21 mouse cellular contexts compared by ENCODE assay signal in the genomic region with DNA sequence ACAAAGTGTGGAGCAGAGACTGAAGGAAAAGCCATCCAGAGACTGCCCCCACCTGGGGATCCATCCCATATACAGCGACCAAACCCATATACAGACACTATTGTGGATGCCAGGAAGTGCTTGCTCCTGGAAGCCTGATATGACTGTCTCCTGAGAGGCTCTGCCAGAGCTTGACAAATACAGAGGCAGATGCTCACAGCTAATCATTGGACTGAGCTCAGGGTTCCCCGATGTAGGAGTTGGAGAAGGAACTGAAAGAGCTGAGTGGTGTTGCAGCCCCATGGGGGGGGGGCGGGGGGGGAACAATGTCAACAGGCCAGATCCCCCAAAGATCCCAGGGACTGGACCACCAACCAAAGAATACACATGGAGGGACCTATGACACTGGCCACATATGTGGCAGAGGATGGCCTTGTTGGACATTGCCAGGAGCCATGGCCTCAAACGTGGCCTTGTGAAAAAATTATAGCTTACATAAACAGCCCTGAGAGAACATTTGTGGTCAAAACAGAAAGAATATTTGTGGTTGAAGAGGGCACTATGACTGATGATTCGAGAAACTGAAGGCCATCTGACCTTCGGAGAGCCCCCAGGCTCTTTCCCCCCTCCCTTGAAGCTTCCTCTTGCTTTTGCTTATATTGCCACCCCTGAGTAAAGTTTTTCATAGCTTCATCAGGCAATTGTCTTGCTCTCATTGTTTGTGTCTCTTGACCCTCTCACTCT. TPM values are rescaled to one million over a fixed set of nuclear protein-coding genes. Genes with fewer than 3 reads are reported as not detected.
DNase-seq lines count a peak whose midpoint lies in the region; ATAC-seq and TF ChIP-seq lines count a peak whose summit lies in the region.
"Not testable (repeated sequence)": the region's sequence is repeated elsewhere in the genome, so short reads cannot be mapped to it uniquely, and the experiment has no call there.
"Had no signal": no experiment of that assay in that cellular context is flagged by ENCODE, and none has a peak within 500 bp of the region (broad histone marks: within the 10 kb centered on the region; RNA-seq: fewer than 3 reads in every experiment).

No protein-coding gene starts in this region.

- not testable (repeated sequence) for TF ChIP-seq POLR2A in bone marrow macrophage, adult 2 months (IDR thresholded peaks at IDR 0.05; ENCODE audit: borderline replicate concordance, low read depth, low read length); spleen, adult 2 months (IDR thresholded peaks at IDR 0.05; ENCODE audit: low read depth, low read length)

- H3K9ac ChIP-seq in liver, embryonic 11.5 days (ENCODE audit: low read depth, low read length): not testable (repeated sequence)

- WGBS in liver, embryonic 11.5 days: 60% methylated on average over 6 of the region's 6 CpGs
- WGBS in macrophage (ENCODE audit: missing documents): 27% methylated on average over 6 of the region's 6 CpGs
- 40% methylated on average over 6 of the region's 6 CpGs for WGBS in spleen, adult 2 months

- H3K4me3 ChIP-seq in bone marrow macrophage, adult 2 months (ENCODE audit: insufficient read depth, low read length); liver, embryonic 11.5 days (ENCODE audit: low read depth, low read length); macrophage (ENCODE audit: inconsistent target); spleen, adult 2 months (ENCODE audit: extremely low read depth, insufficient read depth, insufficient read length): not testable (repeated sequence)

- not testable (repeated sequence) for H3K79me2 ChIP-seq in macrophage (ENCODE audit: inconsistent target)

- H3K4me2 ChIP-seq in liver, embryonic 11.5 days: not testable (repeated sequence)

- peak; percentile 0 for DNase-seq in NIH3T3 (ENCODE audit: low read depth)
- DNase-seq in adrenal gland, postnatal 10 days: peak; percentile 36
- DNase-seq in heart, adult 8-10 months (ENCODE audit: low spot score): peak; percentile 19
- DNase-seq in liver, embryonic 11.5 days (ENCODE audit: low spot score): peak; percentile 9
- DNase-seq in spleen, adult 2 months (ENCODE audit: low read depth in 1 of 2, low spot score in 2 of 2): peak in 1 of 2 experiments; percentile 37

- not testable (repeated sequence) for H3K9me3 ChIP-seq in liver, embryonic 11.5 days (ENCODE audit: control insufficient read depth, low read length)

- H3K27me3 ChIP-seq in liver, embryonic 11.5 days (replicated peaks; ENCODE audit: control insufficient read depth, insufficient read depth, low read length); spleen, adult 2 months (ENCODE audit: control insufficient read depth, insufficient read depth, low read length): not testable (repeated sequence)

- TF ChIP-seq CTCF in bone marrow macrophage, adult 2 months (IDR thresholded peaks at IDR 0.05; ENCODE audit: low read depth, low read length); spleen, adult 2 months (IDR thresholded peaks at IDR 0.05; ENCODE audit: extremely low read depth, insufficient read depth, insufficient read length, insufficient replicate concordance): not testable (repeated sequence)

- not testable (repeated sequence) for ATAC-seq in liver, embryonic 11.5 days (replicated peaks; ENCODE audit: low FRiP score)

- peak overlapping the region; percentile 59 for H3K27ac ChIP-seq in bone marrow macrophage, adult 2 months (ENCODE audit: insufficient read depth, low read depth, low read length)
- H3K27ac ChIP-seq in liver, embryonic 11.5 days (ENCODE audit: low read depth, low read length): not testable (repeated sequence)
- H3K27ac ChIP-seq in macrophage: peak overlapping the region; percentile 41
- peak overlapping the region; percentile 67 for H3K27ac ChIP-seq in spleen, adult 2 months (ENCODE audit: insufficient read depth, low read length)

- H3K4me1 ChIP-seq in bone marrow macrophage, adult 2 months (ENCODE audit: control insufficient read depth, insufficient read depth, low read length): peaks cover 42% of the 10 kb centered on the region
- not testable (repeated sequence) for H3K4me1 ChIP-seq in liver, embryonic 11.5 days (replicated peaks; ENCODE audit: control insufficient read depth, insufficient read depth, low read length)
- peaks cover 39% of the 10 kb centered on the region; the same call in 1 of the 2 replicates for H3K4me1 ChIP-seq in spleen, adult 2 months (ENCODE audit: control insufficient read depth, insufficient read depth, insufficient read length)

- H3K36me3 ChIP-seq in liver, embryonic 11.5 days (ENCODE audit: control insufficient read depth, insufficient read depth, low read length); macrophage (ENCODE audit: inconsistent target); spleen, adult 2 months (ENCODE audit: control insufficient read depth, insufficient read depth, low read length): not testable (repeated sequence)

RNA-seq across cellular contexts. Expression of a gene that starts 4.2 kb away (rescaled TPM):
- 1 to 10 TPM; 1.7 to 1.8 TPM for total RNA-seq in adrenal gland, postnatal 10 days (2021)
- 16.6 and 18.1 TPM in 2 replicates for polyA plus RNA-seq in bone marrow macrophage, adult 2 months (2012; ENCODE audit: insufficient read depth, insufficient read length, missing spikeins)
- 1 to 10 TPM in 2 of 4 experiments, under 1 TPM in 2; 0.25 to 1.2 (median 0.84) TPM for total RNA-seq in heart, adult 8-10 months (2022)
- polyA plus RNA-seq in liver, embryonic 11.5 days (2014; fragmentation: Nextera tagmentation; extraction: Ambion mirVana): 0.60 and 2.1 TPM in 2 replicates
- total RNA-seq in macrophage (2018; cell fraction: chromatin; rRNA removed): 10 to 100 TPM in 4 of 26 experiments, 1 to 10 TPM in 20, under 1 TPM in 1, not detected in 1; 0.92 to 18.9 (median 5.5) TPM
- 10 to 100 TPM in 13 of 26 experiments, 1 to 10 TPM in 13; 2.8 to 20.6 (median 9.6) TPM for total RNA-seq in macrophage (2018; cell fraction: cytosol; rRNA removed)
- total RNA-seq in macrophage (2018; cell fraction: nucleus; rRNA removed): 10 to 100 TPM in 11 of 26 experiments, 1 to 10 TPM in 15; 2.5 to 27.8 (median 9.0) TPM
- polyA plus RNA-seq in macrophage (2018): 4.8 to 31.0 TPM (median 8.7 TPM) in 3 replicates
- 80.8 and 95.2 TPM in 2 replicates for polyA plus RNA-seq in spleen, adult 2 months (2012; rRNA removed)
- total RNA-seq: hindbrain, postnatal 0 days had no signal

RNA-seq across cellular contexts. Expression of a gene that starts 27.4 kb away (rescaled TPM):
- not detected for total RNA-seq in adrenal gland, postnatal 10 days (2021)
- not detected in 2 replicates for polyA plus RNA-seq in bone marrow macrophage, adult 2 months (2012; ENCODE audit: insufficient read depth, insufficient read length, missing spikeins)
- not detected for total RNA-seq in heart, adult 8-10 months (2022)
- polyA plus RNA-seq in liver, embryonic 11.5 days (2014; fragmentation: Nextera tagmentation; extraction: Ambion mirVana): not detected in 2 replicates
- total RNA-seq in macrophage (2018; cell fraction: chromatin; rRNA removed): under 1 TPM in 1 of 26 experiments, not detected in 25; 0.29 TPM
- not detected for total RNA-seq in macrophage (2018; cell fraction: cytosol; rRNA removed)
- not detected for total RNA-seq in macrophage (2018; cell fraction: nucleus; rRNA removed)
- not detected in 3 replicates for polyA plus RNA-seq in macrophage (2018)
- polyA plus RNA-seq in spleen, adult 2 months (2012; rRNA removed): 0.16 TPM in 1 of 2 replicates, not detected in the other
- total RNA-seq: adrenal gland, postnatal 4 days; gastrocnemius, postnatal 10 days; gastrocnemius, postnatal 4 days; heart, postnatal 14 days; hematopoietic stem cell, adult 5-6 weeks; hindbrain, postnatal 0 days had no signal
- polyA plus RNA-seq: embryonic facial prominence, embryonic 13.5 days; forebrain, embryonic 12.5 days; forebrain, embryonic 16.5 days; frontal cortex, adult 2 months; heart, embryonic 11.5 days; heart, embryonic 15.5 days; hindbrain, embryonic 13.5 days; hindbrain, postnatal 0 days; intestine, embryonic 14.5 days had no signal
